In the genomic region with DNA sequence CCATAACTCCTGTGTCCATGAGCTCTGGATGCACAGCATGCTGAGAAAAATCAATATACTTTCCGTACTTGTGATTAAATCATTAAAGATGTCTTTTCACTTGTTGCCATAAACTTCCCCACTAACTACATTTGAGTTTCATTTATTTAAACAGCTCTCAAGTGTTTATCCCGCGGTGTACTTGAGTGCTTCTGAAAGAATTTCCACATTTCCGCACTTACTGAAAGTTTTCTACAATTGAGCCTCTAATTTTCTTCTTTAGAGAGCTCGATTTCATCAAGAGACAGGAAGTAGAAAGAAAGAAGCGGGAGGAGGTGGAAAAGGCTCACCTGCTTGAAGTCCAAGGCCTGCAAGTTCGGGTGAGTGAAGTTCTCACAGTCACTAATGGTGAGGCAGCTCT, we compare ENCODE assay signal across 24 mouse cellular contexts.
"Had no signal": no experiment of that assay in that cellular context is flagged by ENCODE, and none has a peak within 500 bp of the region (broad histone marks: within the 10 kb centered on the region; RNA-seq: fewer than 3 reads in every experiment).

No protein-coding gene starts in this region.

- DNase-seq: forebrain, postnatal 0 days; gastrocnemius, postnatal 14 days; gastrocnemius, postnatal 36 days; heart, adult 18-20 months; heart, postnatal 14 days; heart, postnatal 36 days; kidney, adult 11 months; kidney, adult 2 months; kidney, adult 9 months; kidney, postnatal 14 days; kidney, postnatal 36 days; layer of hippocampus, adult 9-11 months; layer of hippocampus, postnatal 36 days; left cerebral cortex, postnatal 4 days had no signal

- H3K27me3 ChIP-seq: heart, embryonic 12.5 days; hindbrain, embryonic 13.5 days; hindbrain, embryonic 15.5 days; kidney, embryonic 15.5 days; limb, embryonic 13.5 days; limb, embryonic 15.5 days had no signal

- H3K27ac ChIP-seq: heart, embryonic 10.5 days; hindbrain, embryonic 13.5 days; hindbrain, embryonic 15.5 days; hindbrain, postnatal 0 days; kidney, embryonic 15.5 days; kidney, postnatal 0 days; limb, embryonic 13.5 days; limb, embryonic 15.5 days had no signal

- H3K4me2 ChIP-seq: heart, embryonic 12.5 days; hindbrain, embryonic 13.5 days; hindbrain, embryonic 15.5 days; kidney, embryonic 15.5 days; limb, embryonic 13.5 days; limb, embryonic 15.5 days had no signal

- H3K9me3 ChIP-seq: heart, embryonic 10.5 days; heart, embryonic 12.5 days; hindbrain, embryonic 13.5 days; hindbrain, embryonic 15.5 days; kidney, embryonic 15.5 days; limb, embryonic 13.5 days; limb, embryonic 15.5 days had no signal

- H3K9ac ChIP-seq: forebrain, postnatal 0 days; heart, embryonic 12.5 days; hindbrain, embryonic 13.5 days; hindbrain, embryonic 15.5 days; kidney, embryonic 15.5 days; limb, embryonic 13.5 days; limb, embryonic 15.5 days had no signal

- ATAC-seq: forebrain, postnatal 0 days; hindbrain, postnatal 0 days; intestine, embryonic 16.5 days had no signal

- H3K4me3 ChIP-seq: heart, embryonic 10.5 days; heart, embryonic 12.5 days; hindbrain, embryonic 13.5 days; hindbrain, embryonic 15.5 days; kidney, embryonic 15.5 days; limb, embryonic 13.5 days; limb, embryonic 15.5 days had no signal
